Mouse (Mus musculus) CH12F3 (cell line): ENCODE measurements around the gene Plcxd2.

ENCODE experiments used
- in situ Hi-C: fragments of 300-500 bp; cut with MboI; formaldehyde crosslinking; loops from 2 replicates; pipeline ENCODE4 v1.14.3; 2020; ENCODE audit warnings: low sequenced_read_pairs

Plcxd2 gene

GRCm38 (mm10) chr16:45990901-45991676 lies 18.9 kb downstream of the Plcxd2 start:
- in situ Hi-C loops: no loop called here

GRCm38 (mm10) chr16:45986236-45986635 lies 23.8 kb downstream of the Plcxd2 start:
- in situ Hi-C loops: no loop called here

GRCm38 (mm10) chr16:45984610-45985606 lies 25.1 kb downstream of the Plcxd2 start:
- in situ Hi-C loops: no loop called here

GRCm38 (mm10) chr16:45976251-45976650 lies 33.8 kb downstream of the Plcxd2 start:
- in situ Hi-C loops: no loop called here

GRCm38 (mm10) chr16:45973959-45974686 lies 35.9 kb downstream of the Plcxd2 start:
- in situ Hi-C loops: no loop called here

GRCm38 (mm10) chr16:45970187-45970586 lies 39.8 kb downstream of the Plcxd2 start:
- in situ Hi-C loops: no loop called here

GRCm38 (mm10) chr16:45968716-45969115 lies 41.3 kb downstream of the Plcxd2 start:
- in situ Hi-C loops: loop anchor here (10.0 kb wide), 1 partner anchor 284 kb away; no protein-coding TSS in a partner anchor

GRCm38 (mm10) chr16:45967471-45967870 lies 42.5 kb downstream of the Plcxd2 start:
- in situ Hi-C loops: loop anchor here (10.0 kb wide), 1 partner anchor 283 kb away; no protein-coding TSS in a partner anchor

GRCm38 (mm10) chr16:45966604-45967003 lies 43.4 kb downstream of the Plcxd2 start:
- in situ Hi-C loops: loop anchor here (10.0 kb wide), 1 partner anchor 282 kb away; no protein-coding TSS in a partner anchor

- in situ Hi-C loops: loop anchor here (10.0 kb wide), 1 partner anchor 280 kb away; no protein-coding TSS in a partner anchor
Measured at GRCm38 (mm10) chr16:45964777-45965176, 45.2 kb downstream of the Plcxd2 start.

- in situ Hi-C loops: loop anchor here (10.0 kb wide), 1 partner anchor 279 kb away; no protein-coding TSS in a partner anchor
Measured at GRCm38 (mm10) chr16:45963837-45964236, 46.2 kb downstream of the Plcxd2 start.

GRCm38 (mm10) chr16:45963088-45963487 lies 46.9 kb downstream of the Plcxd2 start:
- in situ Hi-C loops: loop anchor here (10.0 kb wide), 1 partner anchor 278 kb away; no protein-coding TSS in a partner anchor

GRCm38 (mm10) chr16:45960978-45961377 lies 49.0 kb downstream of the Plcxd2 start:
- in situ Hi-C loops: loop anchor here (10.0 kb wide), 1 partner anchor 276 kb away; no protein-coding TSS in a partner anchor

GRCm38 (mm10) chr16:45956390-45956950 lies 53.5 kb downstream of the Plcxd2 start:
- in situ Hi-C loops: no loop called here

- in situ Hi-C loops: no loop called here
Measured at GRCm38 (mm10) chr16:45953394-45953793, 56.6 kb downstream of the Plcxd2 start, which contains the start of gene Phldb2. Phldb2 (minus strand) TSS chr16:45953598.

GRCm38 (mm10) chr16:45952501-45952900 lies 57.5 kb downstream of the Plcxd2 start:
- in situ Hi-C loops: no loop called here

- in situ Hi-C loops: no loop called here
Measured at GRCm38 (mm10) chr16:45952035-45952434, 58.0 kb downstream of the Plcxd2 start.

- in situ Hi-C loops: no loop called here
Measured at GRCm38 (mm10) chr16:45946335-45946734, 63.7 kb downstream of the Plcxd2 start.

GRCm38 (mm10) chr16:45945649-45946048 lies 64.4 kb downstream of the Plcxd2 start:
- in situ Hi-C loops: no loop called here

- in situ Hi-C loops: no loop called here
Measured at GRCm38 (mm10) chr16:45945174-45945631, 64.8 kb downstream of the Plcxd2 start.
